Mouse (Mus musculus) forebrain, embryonic 13.5 days (tissue): ENCODE results near the gene Sec16b. TPM values are rescaled to one million over a fixed set of nuclear protein-coding genes. Genes with fewer than 3 reads are reported as not detected.
A peak's percentile ranks its signal among the peaks of the same experiment; 100 is the strongest.

ENCODE experiments used
- ATAC-seq: fragments of 200-750 bp; cut with Nextera tagmentation; 2 replicates; pipeline ENCODE4 v1.8.0; 2017
- H3K27ac ChIP-seq: fragments of 300-500 bp; sonication (generic); 2 replicates; pipeline ENCODE4 v1.5.1; 2015; ENCODE audit warnings: inconsistent platforms, mild to moderate bottlenecking, moderate library complexity
- H3K27me3 ChIP-seq: fragments of 300-500 bp; sonication (generic); 2 replicates; pipeline ENCODE4 v1.6.1; 2015; ENCODE audit warnings: mild to moderate bottlenecking, inconsistent platforms
- H3K36me3 ChIP-seq: fragments of 300-500 bp; sonication (generic); 2 replicates; pipeline ENCODE4 v1.6.1; 2015; ENCODE audit warnings: mild to moderate bottlenecking, inconsistent platforms; ENCODE audit not compliant: poor library complexity, severe bottlenecking
- H3K4me1 ChIP-seq: fragments of 300-500 bp; sonication (generic); 2 replicates; pipeline ENCODE4 v1.6.1; 2015; ENCODE audit warnings: inconsistent platforms
- H3K4me2 ChIP-seq: fragments of 300-500 bp; sonication (generic); 2 replicates; pipeline ENCODE4 v1.6.1; 2015; ENCODE audit warnings: inconsistent platforms, mild to moderate bottlenecking, moderate library complexity
- H3K4me3 ChIP-seq: fragments of 300-500 bp; sonication (generic); 2 replicates; pipeline ENCODE4 v1.5.1; 2015; ENCODE audit warnings: mild to moderate bottlenecking, inconsistent platforms
- H3K9ac ChIP-seq: fragments of 300-500 bp; sonication (generic); 2 replicates; pipeline ENCODE4 v1.6.1; 2015; ENCODE audit warnings: mild to moderate bottlenecking, inconsistent platforms
- H3K9me3 ChIP-seq: fragments of 300-500 bp; sonication (generic); replicated peaks from 2 replicates; pipeline ENCODE4 v1.6.1; 2016; ENCODE audit warnings: inconsistent platforms
- WGBS: fragments of 180-500 bp; shearing (Covaris S2); methylation state at CpG from one replicate; pipeline ENCODE4 v1.1.7; 2015; 5-methylcytosine and 5-hydroxymethylcytosine counted together
- polyA plus RNA-seq: library from polyadenylated mRNA; unstranded; fragments of >200 nt; fragmentation: Nextera tagmentation; extraction: Ambion mirVana; gene quantifications from 2 replicates; pipeline ENCODE4 v1.2.1, GENCODE M21; 2015

Gene Sec16b
- polyA plus RNA-seq, 1 experiment from 2014 or later = 0.23 TPM

- 34% methylated on average over 9 of the region's 9 CpGs for WGBS
- no peaks in the 10 kb centered on the region for H3K36me3 ChIP-seq
- ATAC-seq = no peak
- H3K9ac ChIP-seq = no peak overlapping the region
- H3K9me3 ChIP-seq = no peaks in the 10 kb centered on the region
- no peaks in the 10 kb centered on the region for H3K27me3 ChIP-seq
- no peaks in the 10 kb centered on the region for H3K4me1 ChIP-seq
- no peak overlapping the region for H3K4me2 ChIP-seq
- H3K4me3 ChIP-seq = no peak overlapping the region
- no peak overlapping the region for H3K27ac ChIP-seq
These were observed 26.4 kb upstream of the Sec16b start for GRCm38 (mm10) chr1:157480090-157480489.

DNA sequence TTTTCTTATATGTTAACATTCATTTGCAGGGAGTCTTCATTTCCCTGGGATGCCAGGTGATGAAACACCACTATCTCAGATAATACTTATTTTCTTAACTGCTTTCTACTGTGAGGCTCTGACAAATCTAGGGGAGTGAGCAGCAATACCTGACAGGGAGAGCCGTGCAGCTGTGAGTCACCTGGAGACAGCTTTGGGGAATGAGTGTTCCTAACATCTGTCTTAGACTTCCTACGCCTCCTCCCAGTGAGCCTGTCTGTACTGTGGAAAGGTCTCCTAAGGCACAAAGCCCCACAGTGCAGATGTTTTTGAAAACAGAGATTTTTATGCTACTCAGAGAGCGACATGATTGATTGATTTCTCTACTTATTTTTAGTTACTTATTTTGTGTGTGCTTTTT is 25.6 kb upstream of the Sec16b start:
- no peaks in the 10 kb centered on the region for H3K4me1 ChIP-seq
- H3K27me3 ChIP-seq = no peaks in the 10 kb centered on the region
- ATAC-seq = no peak
- no peaks in the 10 kb centered on the region for H3K9me3 ChIP-seq
- H3K4me3 ChIP-seq = no peak overlapping the region
- WGBS = 78% methylated on average over 3 of the region's 3 CpGs
- H3K36me3 ChIP-seq = no peaks in the 10 kb centered on the region
- H3K4me2 ChIP-seq = no peak overlapping the region
- H3K27ac ChIP-seq = no peak overlapping the region
- H3K9ac ChIP-seq = no peak overlapping the region

GRCm38 (mm10) chr1:157481666-157482065 is 24.9 kb upstream of the Sec16b start:
- no peak overlapping the region for H3K9ac ChIP-seq
- no peaks in the 10 kb centered on the region for H3K36me3 ChIP-seq
- H3K4me1 ChIP-seq = no peaks in the 10 kb centered on the region
- H3K4me3 ChIP-seq = no peak overlapping the region
- H3K4me2 ChIP-seq = no peak overlapping the region
- no peak overlapping the region for H3K27ac ChIP-seq
- no peaks in the 10 kb centered on the region for H3K9me3 ChIP-seq
- no peak for ATAC-seq
- no peaks in the 10 kb centered on the region for H3K27me3 ChIP-seq
- WGBS = 93% methylated on average over 6 of the region's 6 CpGs

GRCm38 (mm10) chr1:157484161-157484560 is 22.4 kb upstream of the Sec16b start:
- 96% methylated on average over 4 of the region's 4 CpGs for WGBS
- Histone ChIP-seq H3K4me2 (no peak overlapping the region), H3K9ac (no peak overlapping the region), H3K27ac (no peak overlapping the region), H3K36me3 (no peaks in the 10 kb centered on the region), H3K4me1 (no peaks in the 10 kb centered on the region), H3K9me3 (no peaks in the 10 kb centered on the region), H3K27me3 (no peaks in the 10 kb centered on the region), H3K4me3 (no peak overlapping the region)
- ATAC-seq = no peak

DNA sequence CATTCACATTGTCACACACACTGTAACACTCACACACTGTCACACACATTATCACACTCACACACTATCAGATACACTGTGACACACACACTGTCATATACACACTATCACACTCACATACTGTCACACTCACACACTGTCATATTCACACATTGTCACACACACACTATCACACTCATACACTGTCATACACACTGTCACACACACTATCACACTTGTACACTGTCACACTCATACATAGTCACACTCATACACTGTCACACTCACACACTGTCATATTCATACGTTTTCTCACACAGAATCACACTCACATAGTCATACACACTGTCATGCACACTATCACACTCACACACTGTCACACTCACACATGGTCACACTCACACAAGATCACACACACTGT is 5.9 kb upstream of the Sec16b start:
- Histone ChIP-seq H3K4me3 (no peak overlapping the region), H3K4me1 (no peaks in the 10 kb centered on the region), H3K27ac (no peak overlapping the region), H3K9me3 (no peaks in the 10 kb centered on the region), H3K27me3 (no peaks in the 10 kb centered on the region), H3K9ac (no peak overlapping the region), H3K36me3 (no peaks in the 10 kb centered on the region), H3K4me2 (no peak overlapping the region)
- WGBS = 83% methylated on average over 1 of the region's 1 CpGs
- no peak for ATAC-seq

DNA sequence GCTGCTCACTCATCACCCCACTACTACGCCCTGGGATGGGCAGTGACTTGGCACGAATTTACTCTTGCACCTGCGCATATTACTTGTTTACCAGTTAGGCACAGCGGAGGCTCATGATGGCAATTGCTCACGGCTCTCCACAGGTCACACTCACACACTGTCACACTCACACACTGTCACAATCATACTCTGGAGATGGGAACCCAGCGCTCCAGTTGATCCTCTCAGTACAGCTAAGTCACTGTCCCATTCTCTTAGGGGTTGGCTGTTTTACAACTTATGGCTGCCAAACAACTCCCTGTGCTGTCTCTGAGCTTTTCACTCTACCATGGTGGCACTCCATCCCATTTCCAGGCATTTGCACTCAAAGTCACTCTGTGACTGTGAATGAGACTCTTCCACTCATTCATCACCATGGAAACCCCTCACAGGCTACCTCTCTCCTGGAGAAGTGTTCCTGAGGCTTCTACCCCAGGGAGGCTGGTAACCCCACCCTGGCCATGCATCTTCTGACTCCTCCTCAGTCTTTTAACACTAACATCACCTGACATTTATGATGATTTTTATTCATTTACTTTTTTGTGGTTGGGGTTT is 5.1 kb upstream of the Sec16b start:
- H3K9me3 ChIP-seq = no peaks in the 10 kb centered on the region
- H3K4me2 ChIP-seq = no peak overlapping the region
- H3K36me3 ChIP-seq = no peaks in the 10 kb centered on the region
- no peak overlapping the region for H3K27ac ChIP-seq
- no peak overlapping the region for H3K4me3 ChIP-seq
- H3K9ac ChIP-seq = no peak overlapping the region
- no peaks in the 10 kb centered on the region for H3K27me3 ChIP-seq
- H3K4me1 ChIP-seq = peaks cover 1% of the 10 kb centered on the region
- 84% methylated on average over 6 of the region's 6 CpGs for WGBS
- ATAC-seq = no peak

DNA sequence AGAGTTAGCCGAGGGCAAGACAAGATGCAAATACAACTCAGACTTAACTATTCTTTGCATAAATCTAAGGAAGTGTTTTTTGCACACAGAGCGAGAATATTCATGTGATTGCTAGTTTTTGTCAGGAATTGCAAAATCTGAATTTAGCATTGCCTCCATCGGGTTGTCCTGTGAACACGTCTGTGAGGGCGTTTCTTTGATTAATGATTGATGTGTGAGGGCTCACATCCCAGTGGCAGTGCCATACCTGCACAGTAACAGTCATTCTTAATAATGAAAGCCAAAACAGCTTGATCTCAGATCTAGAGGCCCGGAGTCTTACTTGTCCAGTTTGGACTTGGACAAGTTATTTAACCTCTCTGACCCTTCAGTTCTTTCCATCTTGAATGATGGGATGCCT is 3.5 kb upstream of the Sec16b start:
- 82% methylated on average over 6 of the region's 6 CpGs for WGBS
- Histone ChIP-seq H3K4me1 (peaks cover 15% of the 10 kb centered on the region), H3K9ac (no peak overlapping the region), H3K27ac (no peak overlapping the region), H3K36me3 (no peaks in the 10 kb centered on the region), H3K27me3 (no peaks in the 10 kb centered on the region), H3K4me3 (no peak overlapping the region), H3K9me3 (no peaks in the 10 kb centered on the region), H3K4me2 (no peak overlapping the region)
- ATAC-seq = no peak

GRCm38 (mm10) chr1:157506995-157507595 is 567 bp downstream of the Sec16b start:
- no peaks in the 10 kb centered on the region for H3K9me3 ChIP-seq
- no peak overlapping the region for H3K4me2 ChIP-seq
- H3K27me3 ChIP-seq = no peaks in the 10 kb centered on the region
- ATAC-seq = peak; percentile 86
- no peak overlapping the region for H3K4me3 ChIP-seq
- H3K4me1 ChIP-seq = peaks cover 18% of the 10 kb centered on the region
- no peak overlapping the region for H3K9ac ChIP-seq
- peak overlapping the region; percentile 48; the same call in 1 of the 2 replicates for H3K27ac ChIP-seq
- H3K36me3 ChIP-seq = no peaks in the 10 kb centered on the region
- 47% methylated on average over 4 of the region's 4 CpGs for WGBS

DNA sequence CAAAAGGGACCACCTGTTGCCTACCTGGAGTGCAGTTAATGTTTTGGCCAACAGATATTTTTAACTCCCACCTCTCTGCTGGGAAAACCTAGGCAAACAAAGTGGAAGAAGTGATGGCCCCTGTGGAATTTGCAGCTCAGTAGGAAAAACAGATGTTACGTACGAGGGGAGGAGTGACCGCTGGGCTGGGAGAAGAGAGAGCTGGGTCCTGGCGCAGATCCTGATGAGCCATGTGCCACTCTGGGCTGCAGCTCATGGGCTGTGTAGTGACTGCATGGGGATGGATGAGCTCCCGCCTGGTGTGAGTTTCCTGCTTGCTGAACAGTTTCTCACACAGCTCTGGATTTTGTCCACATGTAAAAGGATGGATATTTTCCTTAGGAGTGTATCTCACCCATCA is 1.3 kb downstream of the Sec16b start:
- ATAC-seq = peak; percentile 43; the same call in 1 of the 2 replicates
- Histone ChIP-seq H3K27me3 (no peaks in the 10 kb centered on the region), H3K4me2 (no peak overlapping the region), H3K27ac (no peak overlapping the region), H3K9me3 (no peaks in the 10 kb centered on the region), H3K4me3 (no peak overlapping the region), H3K4me1 (peaks cover 21% of the 10 kb centered on the region), H3K9ac (no peak overlapping the region), H3K36me3 (no peaks in the 10 kb centered on the region)
- 58% methylated on average over 5 of the region's 5 CpGs for WGBS

DNA sequence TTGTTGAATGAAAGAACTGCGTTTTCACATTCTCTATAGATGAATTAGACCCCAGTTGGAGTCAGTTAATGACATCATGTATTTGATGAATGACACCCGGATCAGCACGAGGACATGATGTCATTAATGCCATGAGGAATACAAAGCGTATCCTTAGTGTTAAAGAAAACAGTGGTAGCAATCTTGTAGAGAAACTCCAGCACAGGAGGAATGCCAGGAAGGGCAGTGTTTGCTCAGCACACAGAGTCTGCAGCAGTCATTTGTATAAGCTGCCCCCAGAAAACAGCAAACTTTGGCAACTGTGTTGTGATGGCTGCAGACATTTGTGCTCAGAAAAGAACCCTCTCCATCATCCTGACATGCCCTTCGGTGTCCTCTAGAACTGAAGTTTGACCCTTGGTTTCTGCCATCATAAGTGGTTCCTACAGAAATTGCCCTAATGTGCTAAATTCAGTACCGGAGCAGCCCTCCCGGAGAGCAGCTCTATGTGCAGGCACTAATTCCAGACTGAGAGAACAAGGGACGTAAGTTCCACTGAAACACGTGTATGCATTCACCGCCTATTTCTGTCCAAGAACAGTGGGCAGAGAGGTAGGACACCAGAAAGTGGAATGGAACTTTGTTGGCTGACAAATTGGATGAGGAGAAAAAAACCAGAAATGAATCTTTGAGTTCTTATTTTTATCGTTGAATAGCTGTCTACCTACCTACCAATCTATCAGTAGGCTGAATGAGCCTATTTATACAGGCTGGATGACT is 6.3 kb downstream of the Sec16b start:
- H3K4me2 ChIP-seq = no peak overlapping the region
- H3K9ac ChIP-seq = no peak overlapping the region
- H3K4me1 ChIP-seq = peaks cover 20% of the 10 kb centered on the region
- H3K9me3 ChIP-seq = no peaks in the 10 kb centered on the region
- no peak for ATAC-seq
- WGBS = 64% methylated on average over 11 of the region's 11 CpGs
- no peaks in the 10 kb centered on the region for H3K36me3 ChIP-seq
- H3K27me3 ChIP-seq = no peaks in the 10 kb centered on the region
- no peak overlapping the region for H3K4me3 ChIP-seq
- no peak overlapping the region for H3K27ac ChIP-seq

DNA sequence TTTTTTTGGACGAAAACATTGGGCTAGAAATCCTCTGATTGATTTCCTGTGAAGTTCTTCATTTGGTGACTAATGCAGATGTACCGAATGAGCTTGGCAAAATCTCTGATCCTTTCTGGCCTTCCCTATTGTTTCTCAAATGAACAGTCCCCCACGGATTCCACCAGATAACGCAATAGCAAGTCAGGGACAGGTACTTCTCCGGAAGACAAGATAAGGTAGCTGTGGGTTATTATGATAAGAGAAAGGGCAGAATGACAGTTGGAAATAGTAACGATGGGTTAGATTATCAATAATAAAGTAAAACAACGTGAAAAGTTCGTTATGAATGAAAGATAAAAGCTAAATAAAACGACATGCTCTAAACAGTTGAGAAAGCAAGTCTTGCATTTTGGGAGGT is 7.0 kb downstream of the Sec16b start:
- ATAC-seq = no peak
- Histone ChIP-seq H3K27me3 (no peaks in the 10 kb centered on the region), H3K9ac (no peak overlapping the region), H3K4me1 (peaks cover 25% of the 10 kb centered on the region), H3K9me3 (no peaks in the 10 kb centered on the region), H3K4me3 (no peak overlapping the region), H3K27ac (no peak overlapping the region), H3K36me3 (no peaks in the 10 kb centered on the region), H3K4me2 (no peak overlapping the region)
- WGBS = 79% methylated on average over 9 of the region's 9 CpGs

GRCm38 (mm10) chr1:157514298-157514697 is 7.8 kb downstream of the Sec16b start:
- Histone ChIP-seq H3K4me1 (peaks cover 31% of the 10 kb centered on the region), H3K36me3 (no peaks in the 10 kb centered on the region), H3K9ac (no peak overlapping the region), H3K27ac (no peak overlapping the region), H3K27me3 (no peaks in the 10 kb centered on the region), H3K4me3 (no peak overlapping the region), H3K9me3 (no peaks in the 10 kb centered on the region), H3K4me2 (no peak overlapping the region)
- 80% methylated on average over 4 of the region's 4 CpGs for WGBS
- no peak for ATAC-seq
